Mouse (Mus musculus) adipose tissue, adult 10 weeks (tissue): Measurements from ENCODE around the gene Egfl8. TPM values are rescaled to one million over a fixed set of nuclear protein-coding genes. Genes with fewer than 3 reads are reported as not detected.

ENCODE experiments used
- polyA plus RNA-seq: library from polyadenylated mRNA; stranded (reverse); fragments of 350-450 nt; fragmentation: Illumina TruSeq; extraction: RNeasy Lipid Tissue Mini Kit (QIAGEN cat#74804); gene quantifications from one replicate; pipeline ENCODE4 v1.2.3, GENCODE M21; 2014; ENCODE audit warnings: low read depth, low replicate concordance

Gene Egfl8
- 3.9 TPM for polyA plus RNA-seq

GRCm38 (mm10) chr17:34615871-34616270 lies at the start of gene Egfl8:
Egfl8 (minus strand) TSS chr17:34615971.

GRCm38 (mm10) chr17:34646906-34647787 lies 31.4 kb upstream of the Egfl8 start, which contains the start of gene Atf6b:
Atf6b (plus strand) TSS chr17:34647146.

GRCm38 (mm10) chr17:34644608-34645007 lies 28.8 kb upstream of the Egfl8 start, which contains the start of gene Fkbpl:
Fkbpl (plus strand) TSS chr17:34644764.

GRCm38 (mm10) chr17:34629221-34629751 lies 13.5 kb upstream of the Egfl8 start, which contains the start of gene Prrt1:
Prrt1 (plus strand) TSS chr17:34629533.

GRCm38 (mm10) chr17:34627943-34628643 lies 12.3 kb upstream of the Egfl8 start, which contains the start of gene Ppt2:
Ppt2 (minus strand) TSS chr17:34628510.

GRCm38 (mm10) chr17:34604061-34604508 lies 11.7 kb downstream of the Egfl8 start, which contains the start of gene Agpat1:
Agpat1 (plus strand) TSS chr17:34604262.

GRCm38 (mm10) chr17:34603375-34604060 lies 12.3 kb downstream of the Egfl8 start, which contains the start of gene Rnf5:
Rnf5 (minus strand) TSS chr17:34603690.

GRCm38 (mm10) chr17:34597566-34598095 lies 18.1 kb downstream of the Egfl8 start, which contains the start of gene Ager:
Ager (plus strand) TSS chr17:34597862.

GRCm38 (mm10) chr17:34591029-34591993 lies 24.5 kb downstream of the Egfl8 start, which contains the start of gene Pbx2:
Pbx2 (plus strand) TSS chr17:34591266.

GRCm38 (mm10) chr17:34589681-34590101 lies 26.1 kb downstream of the Egfl8 start, which contains the start of gene Gpsm3:
Gpsm3 (plus strand) TSS chr17:34589806.

GRCm38 (mm10) chr17:34564003-34564421 lies 51.8 kb downstream of the Egfl8 start, which contains the start of gene Notch4:
Notch4 (plus strand) TSS chr17:34564268.

Other genes with a start within 250 kb of the Egfl8 start
- gene Btnl1, start 238.8 kb downstream of the Egfl8 start, polyA plus RNA-seq = not detected
- 20.9 TPM for gene BC051142, start 217.2 kb downstream of the Egfl8 start, polyA plus RNA-seq
- not detected for gene Btnl4, start 138.7 kb downstream of the Egfl8 start, polyA plus RNA-seq
- not detected for gene Btnl6, start 98.6 kb downstream of the Egfl8 start, polyA plus RNA-seq
- 9.9 TPM for gene Notch4, start 51.7 kb downstream of the Egfl8 start, polyA plus RNA-seq
- 14.3 TPM for gene Gpsm3, start 26.2 kb downstream of the Egfl8 start, polyA plus RNA-seq
- gene Pbx2, start 24.7 kb downstream of the Egfl8 start, polyA plus RNA-seq = 43.0 TPM
- 5.1 TPM for gene Ager, start 18.1 kb downstream of the Egfl8 start, polyA plus RNA-seq
- 71.9 TPM for gene Rnf5, start 12.3 kb downstream of the Egfl8 start, polyA plus RNA-seq
- 88.3 TPM for gene Agpat1, start 11.7 kb downstream of the Egfl8 start, polyA plus RNA-seq
- 55.8 TPM for gene Ppt2, start 12.5 kb upstream of the Egfl8 start, polyA plus RNA-seq
- 31.3 TPM for gene Prrt1, start 13.6 kb upstream of the Egfl8 start, polyA plus RNA-seq
- 15.4 TPM for gene Fkbpl, start 28.8 kb upstream of the Egfl8 start, polyA plus RNA-seq
- 49.9 TPM for gene Atf6b, start 31.2 kb upstream of the Egfl8 start, polyA plus RNA-seq
- gene Tnxb, start 54.6 kb upstream of the Egfl8 start, polyA plus RNA-seq = 30.0 TPM
- gene C4b, start 127.9 kb upstream of the Egfl8 start, polyA plus RNA-seq = 248 TPM
- gene Cyp21a1, start 188.6 kb upstream of the Egfl8 start, polyA plus RNA-seq = 1.4 TPM
- 45.3 TPM for gene Stk19, start 221.0 kb upstream of the Egfl8 start, polyA plus RNA-seq
- gene Dxo, start 221.0 kb upstream of the Egfl8 start, polyA plus RNA-seq = 59.7 TPM
- gene Skiv2l, start 234.2 kb upstream of the Egfl8 start, polyA plus RNA-seq = 45.7 TPM
- 75.8 TPM for gene Nelfe, start 234.4 kb upstream of the Egfl8 start, polyA plus RNA-seq
- 114 TPM for gene Cfb, start 246.5 kb upstream of the Egfl8 start, polyA plus RNA-seq